Mouse (Mus musculus) lung, postnatal 0 days (tissue): Measurements from ENCODE around the gene Txndc2.

ENCODE experiments used
- CTCF ChIP-seq: IDR thresholded peaks from 2 replicates; pipeline ENCODE4 v1.5.1; 2016; ENCODE audit warnings: antibody characterized with exemption, mild to moderate bottlenecking
- EP300 ChIP-seq: IDR thresholded peaks from 2 replicates; pipeline ENCODE4 v1.6.1; 2016; ENCODE audit warnings: antibody characterized with exemption, mild to moderate bottlenecking, control low read depth

DNA sequence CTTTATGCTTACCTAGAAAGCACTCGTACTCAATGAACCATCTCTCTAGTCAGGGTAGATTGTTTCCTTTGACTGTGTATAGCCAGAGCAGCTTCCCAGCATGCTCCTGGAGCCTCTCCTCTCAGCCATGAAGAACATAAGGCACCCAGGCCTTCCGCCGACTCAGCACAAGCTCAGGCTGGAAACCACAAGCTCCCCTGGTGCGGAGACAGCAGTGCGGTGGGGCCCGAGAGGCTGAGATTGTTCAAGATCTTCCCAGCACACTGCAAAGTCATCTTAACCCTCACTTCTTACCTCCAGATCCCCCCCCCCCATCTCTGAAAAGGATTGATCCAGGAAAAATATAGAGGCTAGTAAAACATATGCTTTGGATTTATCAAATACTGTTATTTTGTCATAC, 8.6 kb upstream of the Txndc2 start:
- TF ChIP-seq EP300 (no peak), CTCF (no peak)
